Mouse (Mus musculus) left cerebral cortex, adult 2 months (tissue): ENCODE results near the gene 5430419D17Rik. TPM values are rescaled to one million over a fixed set of nuclear protein-coding genes. Genes with fewer than 3 reads are reported as not detected.

Experiments used
- DNase-seq, 2 experiments: peaks; one replicate each; pipeline ENCODE4 v3.0.0; 2021 to 2022; ENCODE audit warnings: low spot score in 2 of 2, mixed read lengths in 1 of 2; ENCODE audit errors: extremely low spot score in 1 of 2
- H3K27ac ChIP-seq: fragments of 200-600 bp; 2 replicates; pipeline ENCODE4 v1.8.1; 2022
- H3K4me3 ChIP-seq: fragments of 200-600 bp; 2 replicates; pipeline ENCODE4 v1.8.1; 2022
- CTCF ChIP-seq: fragments of 200-600 bp; IDR thresholded peaks from 2 replicates; pipeline ENCODE4 v1.8.1; 2022; ENCODE audit warnings: antibody characterized with exemption, mild to moderate bottlenecking, moderate library complexity
- intact Hi-C: fragments of 180-260 bp; cut with DNase I; formaldehyde crosslinking; loops from one replicate; pipeline ENCODE4 v1.15.1; 2025
- total RNA-seq, 2 experiments: library from RNA; stranded (reverse); gene quantifications; 2 replicates each; pipeline ENCODE4 v1.2.3; 2021

5430419D17Rik gene
- total RNA-seq, 2 experiments from 2014 or later, result not detected

DNA sequence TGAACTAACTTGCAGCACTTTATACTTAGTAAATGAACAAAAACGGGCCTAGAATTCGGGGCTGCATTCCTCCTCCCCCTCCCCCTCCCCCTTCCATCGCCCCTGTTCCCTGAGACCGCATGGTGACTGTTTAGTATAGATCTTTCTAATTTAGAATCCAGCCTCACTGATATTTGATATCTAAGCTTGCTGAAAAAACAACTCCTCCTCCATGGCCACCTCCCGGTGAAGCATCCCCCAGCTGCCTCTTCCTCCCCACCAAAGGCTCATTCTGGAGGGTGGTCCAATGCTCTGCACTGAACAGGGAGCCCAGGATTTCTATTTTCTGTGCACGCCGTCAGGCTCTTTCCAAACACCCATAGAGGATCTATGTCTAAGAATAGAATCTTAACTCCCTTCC, 144.1 kb downstream of the 5430419D17Rik start:
- TF ChIP-seq CTCF, result no peak
- DNase-seq, result no peak
- H3K4me3 ChIP-seq, result no peak overlapping the region
- no peak overlapping the region for H3K27ac ChIP-seq
- intact Hi-C loops, result no loop called here

DNA sequence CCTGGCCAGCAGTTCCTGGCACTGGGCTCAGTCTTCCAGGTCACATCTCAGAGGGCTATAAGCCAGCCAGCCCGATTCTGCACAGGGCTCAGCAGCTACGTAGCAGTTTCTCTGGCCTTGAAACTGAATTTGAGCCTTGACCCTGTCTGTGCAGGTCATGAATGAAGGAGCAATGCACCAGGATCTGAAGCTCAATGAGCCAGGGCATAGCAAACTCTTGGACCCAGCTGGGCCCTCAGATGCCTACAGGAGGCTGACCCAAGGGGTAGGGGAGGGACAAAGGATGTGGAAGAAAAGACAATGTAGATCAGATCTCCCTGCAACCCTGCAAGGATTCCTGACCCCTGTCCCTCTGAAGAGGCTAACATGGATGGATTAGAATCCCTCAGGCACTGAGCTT, 148.0 kb downstream of the 5430419D17Rik start, which contains the start of gene Cuzd1:
Gene Cuzd1 (minus strand): TSS at position 101 of the 400 bp plus-strand sequence.
- no peak for TF ChIP-seq CTCF
- intact Hi-C loops, result no loop called here
- DNase-seq, result no peak
- Histone ChIP-seq H3K4me3 (no peak within 1 kb of the TSS), H3K27ac (no peak within 1 kb of the TSS)

DNA sequence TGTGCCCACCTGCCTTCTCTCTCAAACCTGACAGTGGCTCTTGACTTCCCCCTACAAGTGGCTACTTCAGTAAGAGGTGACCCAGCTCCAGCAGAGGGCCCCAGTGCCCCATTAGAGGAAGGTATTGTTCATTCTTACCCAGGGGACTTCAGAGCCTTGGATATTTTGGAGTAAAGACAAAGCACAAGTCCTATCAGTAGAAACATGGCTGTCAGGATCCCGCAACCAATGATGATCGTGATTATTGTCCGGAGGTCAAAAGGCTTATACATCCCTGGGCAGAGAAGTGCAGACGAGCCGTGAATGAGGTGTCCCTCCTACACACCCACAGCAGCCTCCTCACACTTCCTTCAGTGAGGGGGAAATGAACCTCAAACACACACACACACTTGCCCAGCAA, 152.9 kb downstream of the 5430419D17Rik start:
- intact Hi-C loops, result no loop called here
- no peak for TF ChIP-seq CTCF
- H3K27ac ChIP-seq, result no peak overlapping the region
- DNase-seq, result no peak
- no peak overlapping the region for H3K4me3 ChIP-seq

DNA sequence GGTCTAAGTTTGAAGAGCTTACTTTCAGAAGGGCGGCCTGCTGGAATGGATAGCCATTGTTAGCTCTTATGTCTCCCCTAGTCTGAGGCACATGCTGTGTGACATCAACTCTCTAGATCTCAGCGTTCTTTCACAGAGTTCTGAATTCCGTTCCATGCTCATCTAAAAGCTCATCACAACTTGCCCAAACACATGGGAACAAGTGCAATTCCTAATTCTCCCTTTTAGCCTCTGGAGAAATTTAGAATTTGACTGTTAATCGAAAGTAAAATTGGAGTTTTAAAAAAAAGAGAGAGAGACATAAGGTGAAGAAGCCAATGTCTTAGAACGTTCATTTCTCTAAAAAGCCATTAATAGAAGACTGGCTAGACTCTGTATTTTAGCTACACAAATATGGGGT, 155.2 kb downstream of the 5430419D17Rik start, which contains the start of gene Fam24b:
Gene Fam24b (minus strand): TSS at position 101 of the 400 bp plus-strand sequence.
- DNase-seq, result no peak
- no peak for TF ChIP-seq CTCF
- intact Hi-C loops, result no loop called here
- no peak within 1 kb of the TSS for H3K27ac ChIP-seq
- H3K4me3 ChIP-seq, result no peak within 1 kb of the TSS

DNA sequence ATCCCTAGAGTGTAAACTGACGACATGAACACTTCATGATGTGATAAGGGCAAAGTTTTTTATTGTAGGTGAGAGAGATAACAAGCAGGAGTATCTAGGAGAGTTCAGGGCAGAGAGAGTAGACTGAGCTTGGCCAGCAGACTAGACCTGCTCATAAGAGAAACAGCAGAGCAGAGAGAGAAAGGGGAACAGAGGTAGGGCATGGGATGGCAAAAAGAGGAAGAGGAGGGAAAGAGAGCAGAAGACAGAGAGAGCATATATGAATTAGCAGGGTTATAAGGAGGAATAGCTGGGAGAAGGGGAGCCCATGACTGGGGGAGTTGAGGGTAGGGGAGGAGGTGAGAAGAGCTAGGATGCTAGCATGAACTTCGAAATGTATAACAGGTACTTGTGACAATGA, 157.5 kb downstream of the 5430419D17Rik start:
- TF ChIP-seq CTCF, result no peak
- intact Hi-C loops, result loop anchor here (2.0 to 5.0 kb wide), 2 partner anchors 144 to 219 kb away; no protein-coding TSS in a partner anchor

DNA sequence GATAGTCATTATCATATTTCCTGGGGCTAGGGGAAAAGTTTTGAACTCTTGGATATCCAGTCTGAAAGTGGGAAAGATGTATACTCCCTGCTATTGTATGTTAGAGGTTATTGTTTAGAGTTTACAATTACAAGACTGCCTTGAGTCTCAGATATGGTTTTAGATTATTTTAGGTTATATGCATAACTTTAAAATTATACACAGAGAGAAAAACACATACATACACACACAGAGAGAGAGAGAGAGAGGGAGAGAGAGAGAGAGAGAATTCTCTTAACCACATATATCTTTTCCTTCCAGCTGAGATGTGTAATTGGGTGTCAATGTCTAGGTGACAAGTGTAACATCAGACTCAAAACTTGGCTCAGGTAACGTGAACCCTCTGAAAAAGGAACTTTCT, 159.4 kb downstream of the 5430419D17Rik start, which contains the start of gene Fam24a:
Gene Fam24a (plus strand): TSS at position 301 of the 400 bp plus-strand sequence.
- no peak within 1 kb of the TSS for H3K4me3 ChIP-seq
- H3K27ac ChIP-seq, result no peak within 1 kb of the TSS
- intact Hi-C loops, result loop anchor here (2.0 to 5.0 kb wide), 2 partner anchors 146 to 221 kb away; no protein-coding TSS in a partner anchor
- no peak for TF ChIP-seq CTCF
- no peak for DNase-seq

More for the DNA sequence above, 157.5 kb downstream of the 5430419D17Rik start:
- Histone ChIP-seq H3K4me3 (no peak overlapping the region), H3K27ac (no peak overlapping the region)
- DNase-seq, result no peak

DNA sequence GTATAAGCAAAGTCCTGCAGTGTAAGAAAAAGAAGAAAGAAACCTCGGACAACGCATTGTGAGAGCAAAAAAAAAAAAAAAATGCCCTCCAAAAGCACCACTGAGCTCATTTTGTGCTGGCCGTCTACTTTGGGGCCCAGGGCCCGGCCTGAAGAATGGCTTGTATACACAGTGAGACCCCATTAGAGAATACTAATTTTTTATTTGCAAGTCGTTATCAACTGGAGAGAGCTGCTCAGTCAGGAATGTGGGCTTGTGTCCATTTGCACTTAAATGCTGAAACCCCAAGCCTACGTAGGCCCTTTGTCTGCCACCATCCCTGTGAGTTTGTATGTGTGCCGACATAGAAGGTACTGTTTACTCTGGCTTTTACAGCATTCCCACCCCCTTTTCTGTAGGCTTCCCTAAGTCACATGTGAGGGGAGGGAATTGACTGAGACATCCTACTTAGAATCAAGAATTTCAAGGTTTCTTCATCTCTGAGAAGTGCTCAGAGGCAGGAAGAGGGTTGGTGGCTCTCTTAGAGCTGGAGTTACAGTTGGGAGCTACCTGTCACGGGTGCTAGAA, 163.4 kb downstream of the 5430419D17Rik start:
- no peak for TF ChIP-seq CTCF
- Histone ChIP-seq H3K4me3 (no peak overlapping the region), H3K27ac (no peak overlapping the region)
- intact Hi-C loops, result no loop called here
- DNase-seq, result no peak

DNA sequence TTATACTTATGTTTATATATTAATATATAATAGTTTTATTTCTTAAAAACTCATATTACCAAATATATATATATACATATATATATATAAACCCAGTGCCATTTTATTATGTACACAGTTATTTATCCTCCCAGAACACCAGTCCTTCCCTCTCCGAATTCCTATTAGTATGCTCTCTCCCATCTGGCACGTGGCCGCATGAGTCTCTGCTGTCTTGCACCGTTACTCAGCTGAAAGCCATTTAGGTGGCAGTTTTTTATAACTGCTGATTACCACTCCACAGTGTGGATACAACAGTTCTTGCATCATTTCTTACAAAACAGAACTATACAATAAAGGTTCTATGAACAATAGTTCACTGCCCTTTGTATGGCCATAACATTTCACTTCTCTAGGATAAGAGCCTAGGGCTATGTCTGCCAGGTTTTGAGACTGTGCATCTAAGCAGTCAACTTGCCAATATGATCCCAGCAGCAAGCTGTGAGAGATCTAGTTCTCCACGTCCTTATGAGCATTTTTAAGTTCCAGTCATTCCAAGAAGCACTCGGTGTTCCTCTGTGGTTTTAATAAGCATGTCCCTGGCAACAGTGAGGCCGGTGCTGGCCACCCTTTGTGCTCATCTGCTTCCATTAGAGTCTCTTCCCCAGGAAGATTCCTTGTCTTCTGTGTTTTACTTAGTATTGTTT, 171.8 kb downstream of the 5430419D17Rik start:
- Histone ChIP-seq H3K4me3 (no peak overlapping the region), H3K27ac (no peak overlapping the region)
- no peak for DNase-seq
- no peak for TF ChIP-seq CTCF
- intact Hi-C loops, result no loop called here

Other genes with a start within 250 kb of the 5430419D17Rik start
- gene Htra1, start 238.3 kb upstream of the 5430419D17Rik start, total RNA-seq, result 100 to 1,000 TPM; 200 to 236 TPM
- gene Dmbt1, start 142.3 kb upstream of the 5430419D17Rik start, total RNA-seq, result not detected
- gene 4933402N03Rik, start 28.1 kb upstream of the 5430419D17Rik start, total RNA-seq, result not detected
- gene Cuzd1, start 147.9 kb downstream of the 5430419D17Rik start, total RNA-seq, result under 1 TPM in 1 of 2 experiments, not detected in 1; 0.26 TPM
- gene Fam24b, start 155.1 kb downstream of the 5430419D17Rik start, total RNA-seq, result not detected
- not detected for gene Fam24a, start 159.5 kb downstream of the 5430419D17Rik start, total RNA-seq
- gene 2310057M21Rik, start 188.4 kb downstream of the 5430419D17Rik start, total RNA-seq, result 10 to 100 TPM; 24.8 to 28.8 TPM
- 10 to 100 TPM; 53.4 to 54.2 TPM for gene Pstk, start 196.7 kb downstream of the 5430419D17Rik start, total RNA-seq
- gene Ikzf5, start 236.1 kb downstream of the 5430419D17Rik start, total RNA-seq, result 10 to 100 TPM; 49.3 to 49.5 TPM
- 10 to 100 TPM; 84.8 to 89.9 TPM for gene Acadsb, start 236.2 kb downstream of the 5430419D17Rik start, total RNA-seq